Mouse (Mus musculus) limb, embryonic 11.5 days (tissue): ENCODE measurements around the gene Lrrc26. TPM values are rescaled to one million over a fixed set of nuclear protein-coding genes. Genes with fewer than 3 reads are reported as not detected.
"Not testable (repeated sequence)": the region's sequence is repeated elsewhere in the genome, so short reads cannot be mapped to it uniquely, and the experiment has no call there.

Experiments
- ATAC-seq: fragments of 200-750 bp; cut with Nextera tagmentation; 2 replicates; pipeline ENCODE4 v1.8.0; 2017; ENCODE audit warnings: low read depth; ENCODE audit not compliant: insufficient number of reproducible peaks, low FRiP score, low TSS enrichment
- DNase-seq: peaks from one replicate; pipeline ENCODE4 v3.0.0-alpha.2; 2015; ENCODE audit warnings: low spot score
- H3K27ac ChIP-seq: fragments of 300-500 bp; sonication (generic); replicated peaks from 2 replicates; pipeline ENCODE4 v1.5.1; 2014; ENCODE audit warnings: low read depth, mild to moderate bottlenecking, low read length
- H3K27me3 ChIP-seq: fragments of 300-500 bp; sonication (generic); 2 replicates; pipeline ENCODE4 v1.6.1; 2014; ENCODE audit warnings: mild to moderate bottlenecking, low read length, mixed read lengths; ENCODE audit not compliant: control insufficient read depth, insufficient read depth
- H3K36me3 ChIP-seq: fragments of 300-500 bp; sonication (generic); 2 replicates; pipeline ENCODE4 v1.6.1; 2014; ENCODE audit warnings: mild to moderate bottlenecking, low read length, moderate library complexity, mixed read lengths; ENCODE audit not compliant: control insufficient read depth, insufficient read depth
- H3K4me1 ChIP-seq: fragments of 300-500 bp; sonication (generic); 2 replicates; pipeline ENCODE4 v1.6.1; 2014; ENCODE audit warnings: low read length, mixed read lengths; ENCODE audit not compliant: control insufficient read depth, insufficient read depth
- H3K4me2 ChIP-seq: fragments of 300-500 bp; sonication (generic); 2 replicates; pipeline ENCODE4 v1.6.1; 2014; ENCODE audit warnings: low read depth, mild to moderate bottlenecking, moderate library complexity; ENCODE audit not compliant: severe bottlenecking
- H3K4me3 ChIP-seq: fragments of 300-500 bp; sonication (generic); 2 replicates; pipeline ENCODE4 v1.5.1; 2014; ENCODE audit warnings: low read depth, low read length
- H3K9ac ChIP-seq: fragments of 300-500 bp; sonication (generic); 2 replicates; pipeline ENCODE4 v1.6.1; 2014; ENCODE audit warnings: mild to moderate bottlenecking, low read length
- H3K9me3 ChIP-seq: fragments of 300-500 bp; sonication (generic); 2 replicates; pipeline ENCODE4 v1.6.1; 2016; ENCODE audit warnings: low read length; ENCODE audit not compliant: control insufficient read depth
- WGBS: fragments of 180-500 bp; shearing (Covaris S2); extraction: QIAGEN DNeasy Blood & Tissue Kit; methylation state at CpG from one replicate; pipeline ENCODE4 v1.1.7; 2014; 5-methylcytosine and 5-hydroxymethylcytosine counted together
- polyA plus RNA-seq: library from polyadenylated mRNA; unstranded; fragments of >200 nt; fragmentation: Nextera tagmentation; extraction: Ambion mirVana; gene quantifications from 2 replicates; pipeline ENCODE4 v1.2.1, GENCODE M21; 2014

Lrrc26 gene
- polyA plus RNA-seq, 1 experiment from 2014 or later = not detected

GRCm38 (mm10) chr2:25252331-25252730 lies 37.4 kb upstream of the Lrrc26 start:
- DNase-seq (no peak), ATAC-seq (no peak)
- Histone ChIP-seq H3K27me3 (no peaks in the 10 kb centered on the region), H3K27ac (no peak overlapping the region), H3K4me2 (no peak overlapping the region), H3K9me3 (no peaks in the 10 kb centered on the region), H3K9ac (no peak overlapping the region), H3K4me3 (no peak overlapping the region), H3K36me3 (peaks cover 5% of the 10 kb centered on the region), H3K4me1 (peaks cover 5% of the 10 kb centered on the region; the same call in 1 of the 2 replicates)
- WGBS = 91% methylated on average over 1 of the region's 1 CpGs

GRCm38 (mm10) chr2:25255284-25255779 lies 34.4 kb upstream of the Lrrc26 start, which contains the start of gene Tmem203:
Gene Tmem203, plus strand, starts transcription at chr2:25255439.
- Histone ChIP-seq H3K9ac (peak within 1 kb of the TSS; percentile 88), H3K4me1 (peaks cover 5% of the 10 kb centered on the region; the same call in 1 of the 2 replicates), H3K27ac (peak within 1 kb of the TSS; percentile 59; the same call in 1 of the 2 replicates), H3K9me3 (no peaks in the 10 kb centered on the region), H3K4me3 (peak within 1 kb of the TSS; percentile 99), H3K4me2 (peak within 1 kb of the TSS; percentile 99), H3K27me3 (no peaks in the 10 kb centered on the region), H3K36me3 (0 out of 2 replicates have a peak, but pooled peaks cover 2% of the 10 kb centered on the region)
- WGBS = under 1% methylated on average over 39 of the region's 39 CpGs
- peak; percentile 87 for ATAC-seq
- DNase-seq = peak; percentile 97

GRCm38 (mm10) chr2:25256443-25257109 lies 33.1 kb upstream of the Lrrc26 start:
- H3K4me3 ChIP-seq = peak overlapping the region; percentile 99
- not testable (repeated sequence) for H3K4me1 ChIP-seq, ATAC-seq, H3K27me3 ChIP-seq, H3K9me3 ChIP-seq, H3K36me3 ChIP-seq, H3K9ac ChIP-seq, H3K27ac ChIP-seq
- WGBS = 60% methylated on average over 11 of the region's 12 CpGs
- H3K4me2 ChIP-seq = peak overlapping the region; percentile 99
- peak; percentile 49 for DNase-seq

- H3K4me1 ChIP-seq, H3K36me3 ChIP-seq, H3K27ac ChIP-seq, H3K4me2 ChIP-seq, H3K4me3 ChIP-seq, DNase-seq, H3K9ac ChIP-seq, ATAC-seq, H3K9me3 ChIP-seq, H3K27me3 ChIP-seq: not testable (repeated sequence)
- WGBS = 89% methylated on average over 5 of the region's 5 CpGs
These were observed 32.5 kb upstream of the Lrrc26 start for GRCm38 (mm10) chr2:25257250-25257649.

GRCm38 (mm10) chr2:25258887-25259286 lies 30.8 kb upstream of the Lrrc26 start:
- Histone ChIP-seq H3K4me2 (no peak overlapping the region), H3K27me3 (peaks cover 9% of the 10 kb centered on the region), H3K4me1 (peaks cover 13% of the 10 kb centered on the region), H3K9ac (no peak overlapping the region), H3K27ac (no peak overlapping the region), H3K36me3 (no peaks in the 10 kb centered on the region), H3K9me3 (no peaks in the 10 kb centered on the region), H3K4me3 (no peak overlapping the region)
- WGBS = 66% methylated on average over 2 of the region's 2 CpGs
- DNase-seq = no peak
- no peak for ATAC-seq

- H3K4me2 ChIP-seq = peak overlapping the region; percentile 99
- H3K4me1 ChIP-seq = peaks cover 9% of the 10 kb centered on the region
- H3K27me3 ChIP-seq = peaks cover 19% of the 10 kb centered on the region
- H3K27ac ChIP-seq = no peak overlapping the region
- peak overlapping the region; percentile 74 for H3K4me3 ChIP-seq
- no peak for DNase-seq
- H3K9ac ChIP-seq = no peak overlapping the region
- no peak for ATAC-seq
- WGBS = 45% methylated on average over 11 of the region's 12 CpGs
- no peaks in the 10 kb centered on the region for H3K9me3 ChIP-seq
- no peaks in the 10 kb centered on the region for H3K36me3 ChIP-seq
These were observed 27.8 kb upstream of the Lrrc26 start for GRCm38 (mm10) chr2:25261870-25262269.

GRCm38 (mm10) chr2:25262291-25262767 lies 27.4 kb upstream of the Lrrc26 start, which contains the start of gene Tprn:
Gene Tprn, plus strand, starts transcription at chr2:25262618.
- peak; percentile 94 for DNase-seq
- H3K27ac ChIP-seq = no peak within 1 kb of the TSS
- WGBS = under 1% methylated on average over 39 of the region's 39 CpGs

GRCm38 (mm10) chr2:25262795-25263622 lies 26.7 kb upstream of the Lrrc26 start:
- H3K9ac ChIP-seq = peak overlapping the region; percentile 58
- H3K27ac ChIP-seq = no peak overlapping the region
- ATAC-seq (peak; percentile 29; the same call in 1 of the 2 replicates), DNase-seq (peak; percentile 63)
- H3K4me2 ChIP-seq = peak overlapping the region; percentile 99
- H3K27me3 ChIP-seq = peaks cover 19% of the 10 kb centered on the region
- no peaks in the 10 kb centered on the region for H3K36me3 ChIP-seq
- H3K4me3 ChIP-seq = peak overlapping the region; percentile 74
- H3K4me1 ChIP-seq = peaks cover 9% of the 10 kb centered on the region
- no peaks in the 10 kb centered on the region for H3K9me3 ChIP-seq
- under 1% methylated on average over 77 of the region's 82 CpGs for whole genome bisulfite sequencing

More at GRCm38 (mm10) chr2:25262291-25262767, 27.4 kb upstream of the Lrrc26 start, which contains the start of gene Tprn:
- Histone ChIP-seq H3K4me2 (peak within 1 kb of the TSS; percentile 99), H3K36me3 (no peaks in the 10 kb centered on the region), H3K9me3 (no peaks in the 10 kb centered on the region), H3K27me3 (peaks cover 19% of the 10 kb centered on the region), H3K4me1 (peaks cover 9% of the 10 kb centered on the region), H3K4me3 (peak within 1 kb of the TSS; percentile 74), H3K9ac (peak within 1 kb of the TSS; percentile 58)
- peak; percentile 99 for ATAC-seq
